Mouse (Mus musculus) testis, adult 2 months (tissue): Measurements from ENCODE around the gene Wdfy2.

ENCODE experiments used
- CTCF ChIP-seq: fragments of 200-500 bp; IDR thresholded peaks from 2 replicates; pipeline ENCODE4 v1.5.1; 2012; ENCODE audit warnings: low read depth, mild to moderate bottlenecking, inconsistent platforms, low read length, moderate library complexity; ENCODE audit not compliant: control insufficient read depth, insufficient read depth, insufficient replicate concordance
- POLR2A ChIP-seq: fragments of 200-500 bp; IDR thresholded peaks from 2 replicates; pipeline ENCODE4 v1.6.1; 2012; ENCODE audit warnings: low read depth, mild to moderate bottlenecking, inconsistent platforms, low read length, moderate library complexity; ENCODE audit not compliant: control insufficient read depth

DNA sequence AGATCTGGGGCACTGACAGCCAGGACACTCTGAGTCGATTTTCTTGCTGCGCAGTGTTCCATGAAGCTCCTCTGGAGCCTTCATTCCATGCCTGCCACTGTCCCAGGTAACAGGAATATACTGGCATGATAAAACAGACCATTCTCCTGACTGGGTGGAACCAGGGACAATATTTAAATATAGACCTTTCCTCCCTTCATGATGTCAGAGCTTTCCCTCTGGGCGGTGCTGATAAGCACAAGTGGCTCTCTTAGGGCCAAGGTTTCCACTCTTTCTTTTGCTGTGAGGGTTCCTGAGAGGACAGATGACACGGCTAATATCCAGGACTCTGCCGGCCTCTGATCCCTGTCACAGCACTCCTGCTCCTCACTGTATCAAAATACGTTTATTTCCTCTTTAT lies 40.6 kb downstream of the Wdfy2 start:
- TF ChIP-seq POLR2A (no peak), CTCF (no peak)
